Mouse (Mus musculus): Measurements from ENCODE around the gene Cmss1.

GRCm38 (mm10) chr16:57389566-57390251 is 217.0 kb downstream of the Cmss1 start:
- TF ChIP-seq CTCF (IDR thresholded peaks at IDR 0.05; ENCODE audit: low read depth) (no peak), EP300 (IDR thresholded peaks at IDR 0.05; ENCODE audit: low read depth) (no peak)
